Mouse (Mus musculus): Measurements from ENCODE around the gene Gpr19. TPM values are rescaled to one million over a fixed set of nuclear protein-coding genes. Genes with fewer than 3 reads are reported as not detected.

Gene Gpr19
- polyA plus RNA-seq, 1 experiment from 2014 or later: 9.1 TPM

DNA sequence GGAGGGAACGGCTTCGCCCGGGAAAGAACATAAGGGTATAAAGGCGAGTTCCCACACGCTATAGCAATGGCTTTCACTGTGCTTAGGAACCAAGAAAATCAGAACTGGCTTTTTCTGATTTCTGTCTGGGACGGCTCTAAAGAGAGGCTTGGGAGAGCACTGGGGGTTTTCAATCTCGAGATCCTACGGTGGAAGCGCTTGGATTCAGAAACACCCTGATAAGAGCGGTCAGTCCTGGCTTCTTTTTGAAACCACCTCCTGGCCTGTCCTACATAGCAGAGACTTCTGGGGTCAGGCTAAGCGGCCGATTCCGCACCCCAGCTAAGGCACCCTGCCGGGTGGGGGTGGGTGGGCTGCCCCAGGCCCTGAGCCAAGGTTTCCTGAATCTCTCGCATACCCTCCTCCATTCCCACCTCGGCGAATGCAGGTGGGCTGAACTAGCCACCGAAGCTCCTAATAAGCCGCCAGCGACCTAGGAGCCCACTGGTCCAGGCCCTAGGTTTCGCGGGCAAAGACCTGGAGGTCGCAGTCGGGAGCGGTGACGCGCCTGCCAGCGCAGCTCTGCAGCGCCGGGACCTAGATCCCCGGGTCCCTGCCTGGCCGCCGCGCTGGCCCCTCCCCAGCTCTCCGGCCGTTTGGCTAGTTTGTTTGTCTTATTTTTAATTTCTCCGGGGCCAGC, 21.3 kb upstream of the Gpr19 start:
- peak overlapping the region; percentile 99 for H3K27ac ChIP-seq (ENCODE audit: low read length)
- H3K27me3 ChIP-seq (ENCODE audit: control insufficient read depth, insufficient read depth, low read length): no peaks in the 10 kb centered on the region
- peak; percentile 5; the same call in 1 of the 2 replicates for ATAC-seq (replicated peaks; ENCODE audit: extremely low read depth, insufficient read depth, low FRiP score)
- peak overlapping the region; percentile 92 for H3K4me2 ChIP-seq (ENCODE audit: low read depth, low read length)
- H3K36me3 ChIP-seq (ENCODE audit: control insufficient read depth, insufficient read depth): peaks cover 3% of the 10 kb centered on the region; the same call in 1 of the 2 replicates
- peak overlapping the region; percentile 92 for H3K9ac ChIP-seq (ENCODE audit: low read length)
- WGBS: 5% methylated on average over 37 of the region's 37 CpGs
- H3K4me3 ChIP-seq (ENCODE audit: low read length): peak overlapping the region; percentile 85
- H3K4me1 ChIP-seq (ENCODE audit: control insufficient read depth, insufficient read depth, low read length): peaks cover 29% of the 10 kb centered on the region
- no peaks in the 10 kb centered on the region for H3K9me3 ChIP-seq (replicated peaks; ENCODE audit: control insufficient read depth, low read length)

GRCm38 (mm10) chr6:134918769-134919168, 20.4 kb upstream of the Gpr19 start:
- H3K4me2 ChIP-seq (ENCODE audit: low read depth, low read length): peak overlapping the region; percentile 92
- WGBS: 94% methylated on average over 10 of the region's 10 CpGs
- H3K9ac ChIP-seq (ENCODE audit: low read length): peak overlapping the region; percentile 92

GRCm38 (mm10) chr6:134917087-134917486, 18.7 kb upstream of the Gpr19 start:
- WGBS: 2% methylated on average over 11 of the region's 11 CpGs
- peak overlapping the region; percentile 78 for H3K27ac ChIP-seq (ENCODE audit: low read length)
- peak overlapping the region; percentile 71 for H3K4me3 ChIP-seq (ENCODE audit: low read length)
- no peaks in the 10 kb centered on the region for H3K9me3 ChIP-seq (replicated peaks; ENCODE audit: control insufficient read depth, low read length)
- no peaks in the 10 kb centered on the region for H3K36me3 ChIP-seq (ENCODE audit: control insufficient read depth, insufficient read depth)
- peak overlapping the region; percentile 79 for H3K9ac ChIP-seq (ENCODE audit: low read length)
- H3K27me3 ChIP-seq (ENCODE audit: control insufficient read depth, insufficient read depth, low read length): no peaks in the 10 kb centered on the region
- ATAC-seq (replicated peaks; ENCODE audit: extremely low read depth, insufficient read depth, low FRiP score): no peak
- H3K4me1 ChIP-seq (ENCODE audit: control insufficient read depth, insufficient read depth, low read length): peaks cover 16% of the 10 kb centered on the region
- H3K4me2 ChIP-seq (ENCODE audit: low read depth, low read length): peak overlapping the region; percentile 96

More at GRCm38 (mm10) chr6:134918769-134919168, 20.4 kb upstream of the Gpr19 start:
- Histone ChIP-seq H3K4me3 (ENCODE audit: low read length) (peak overlapping the region; percentile 85; the same call in 1 of the 2 replicates), H3K4me1 (ENCODE audit: control insufficient read depth, insufficient read depth, low read length) (peaks cover 27% of the 10 kb centered on the region), H3K27ac (ENCODE audit: low read length) (peak overlapping the region; percentile 99), H3K36me3 (ENCODE audit: control insufficient read depth, insufficient read depth) (peaks cover 2% of the 10 kb centered on the region; the same call in 1 of the 2 replicates), H3K9me3 (replicated peaks; ENCODE audit: control insufficient read depth, low read length) (no peaks in the 10 kb centered on the region), H3K27me3 (ENCODE audit: control insufficient read depth, insufficient read depth, low read length) (no peaks in the 10 kb centered on the region)
- ATAC-seq (replicated peaks; ENCODE audit: extremely low read depth, insufficient read depth, low FRiP score): no peak

DNA sequence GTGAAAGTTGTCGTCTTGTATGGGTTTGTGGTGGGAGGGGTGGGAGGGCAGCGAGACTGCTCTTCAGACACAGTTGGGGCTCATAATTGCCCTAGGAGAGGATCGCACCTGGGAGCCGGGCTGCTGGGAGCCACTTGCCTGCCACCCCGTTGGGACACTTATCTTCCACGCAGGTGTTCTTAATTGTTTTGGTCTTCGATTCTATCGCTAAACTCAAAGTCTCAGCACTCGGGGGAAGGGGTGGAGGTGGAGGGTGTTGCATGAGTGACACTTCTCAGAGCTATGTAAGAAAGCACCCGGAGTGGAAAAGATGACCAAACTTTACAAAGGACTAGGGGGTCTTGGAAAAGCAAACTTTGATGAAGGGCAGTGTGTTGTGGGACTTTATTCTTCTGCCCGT, 18.3 kb upstream of the Gpr19 start:
- H3K9ac ChIP-seq (ENCODE audit: low read length): peak overlapping the region; percentile 79
- peak overlapping the region; percentile 78 for H3K27ac ChIP-seq (ENCODE audit: low read length)
- no peaks in the 10 kb centered on the region for H3K36me3 ChIP-seq (ENCODE audit: control insufficient read depth, insufficient read depth)
- H3K4me3 ChIP-seq (ENCODE audit: low read length): peak overlapping the region; percentile 71
- H3K9me3 ChIP-seq (replicated peaks; ENCODE audit: control insufficient read depth, low read length): no peaks in the 10 kb centered on the region
- WGBS: 0% methylated on average over 11 of the region's 11 CpGs
- no peak for ATAC-seq (replicated peaks; ENCODE audit: extremely low read depth, insufficient read depth, low FRiP score)
- peak overlapping the region; percentile 96 for H3K4me2 ChIP-seq (ENCODE audit: low read depth, low read length)
- no peaks in the 10 kb centered on the region for H3K27me3 ChIP-seq (ENCODE audit: control insufficient read depth, insufficient read depth, low read length)
- H3K4me1 ChIP-seq (ENCODE audit: control insufficient read depth, insufficient read depth, low read length): peaks cover 15% of the 10 kb centered on the region

DNA sequence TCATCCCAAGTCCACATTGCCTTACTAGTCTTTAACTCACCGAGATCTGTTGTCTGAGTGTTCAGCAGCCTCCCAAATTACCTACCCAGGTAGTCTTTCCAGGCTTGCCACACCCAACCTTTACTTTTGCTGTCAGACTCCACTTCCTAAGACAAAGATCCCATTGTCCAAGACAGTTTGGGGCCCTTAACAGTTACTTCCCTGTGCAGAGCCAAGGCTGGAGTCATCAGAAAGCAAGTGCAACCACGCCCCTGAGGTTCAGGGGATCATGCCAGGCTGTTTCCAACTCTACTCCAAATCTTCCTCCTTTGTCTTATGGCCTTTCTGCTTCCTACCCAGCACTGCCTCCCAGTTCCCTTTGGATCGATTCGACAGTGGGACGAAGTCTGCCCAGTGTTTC, 16.1 kb upstream of the Gpr19 start:
- H3K4me2 ChIP-seq (ENCODE audit: low read depth, low read length): no peak overlapping the region
- H3K4me1 ChIP-seq (ENCODE audit: control insufficient read depth, insufficient read depth, low read length): peaks cover 14% of the 10 kb centered on the region
- no peaks in the 10 kb centered on the region for H3K36me3 ChIP-seq (ENCODE audit: control insufficient read depth, insufficient read depth)
- WGBS: 90% methylated on average over 5 of the region's 5 CpGs
- ATAC-seq (replicated peaks; ENCODE audit: extremely low read depth, insufficient read depth, low FRiP score): no peak
- no peak overlapping the region for H3K4me3 ChIP-seq (ENCODE audit: low read length)
- no peaks in the 10 kb centered on the region for H3K27me3 ChIP-seq (ENCODE audit: control insufficient read depth, insufficient read depth, low read length)
- H3K9me3 ChIP-seq (replicated peaks; ENCODE audit: control insufficient read depth, low read length): no peaks in the 10 kb centered on the region
- no peak overlapping the region for H3K9ac ChIP-seq (ENCODE audit: low read length)
- H3K27ac ChIP-seq (ENCODE audit: low read length): no peak overlapping the region

DNA sequence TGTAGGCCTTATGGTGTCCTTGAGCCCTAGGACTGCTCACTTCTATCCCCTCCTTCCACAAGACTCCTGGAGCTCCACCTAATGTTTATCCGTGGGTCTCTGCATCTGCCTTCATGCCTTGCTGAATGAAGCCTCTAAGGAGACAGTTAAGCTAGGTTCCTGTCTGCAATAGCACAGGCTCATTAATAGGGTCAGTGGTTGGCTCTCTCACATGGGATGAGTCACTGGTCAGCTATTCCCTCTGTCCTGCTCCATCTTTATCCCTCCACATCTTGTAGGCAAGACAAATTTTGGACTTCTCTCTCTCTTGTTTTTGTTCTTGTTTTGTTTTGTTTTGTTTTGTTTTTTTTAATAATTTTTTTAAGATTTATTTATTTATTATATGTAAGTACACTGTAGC, 7.4 kb upstream of the Gpr19 start:
- Histone ChIP-seq H3K27me3 (ENCODE audit: control insufficient read depth, insufficient read depth, low read length) (no peaks in the 10 kb centered on the region), H3K4me1 (ENCODE audit: control insufficient read depth, insufficient read depth, low read length) (no peaks in the 10 kb centered on the region), H3K36me3 (ENCODE audit: control insufficient read depth, insufficient read depth) (no peaks in the 10 kb centered on the region), H3K9ac (ENCODE audit: low read length) (no peak overlapping the region), H3K9me3 (replicated peaks; ENCODE audit: control insufficient read depth, low read length) (no peaks in the 10 kb centered on the region), H3K4me3 (ENCODE audit: low read length) (no peak overlapping the region), H3K27ac (ENCODE audit: low read length) (no peak overlapping the region), H3K4me2 (ENCODE audit: low read depth, low read length) (no peak overlapping the region)
- no peak for ATAC-seq (replicated peaks; ENCODE audit: extremely low read depth, insufficient read depth, low FRiP score)
- 80% methylated on average over 1 of the region's 1 CpGs for WGBS

- Histone ChIP-seq H3K27ac (ENCODE audit: low read length) (no peak overlapping the region), H3K9me3 (replicated peaks; ENCODE audit: control insufficient read depth, low read length) (no peaks in the 10 kb centered on the region), H3K9ac (ENCODE audit: low read length) (no peak overlapping the region), H3K4me1 (ENCODE audit: control insufficient read depth, insufficient read depth, low read length) (no peaks in the 10 kb centered on the region), H3K27me3 (ENCODE audit: control insufficient read depth, insufficient read depth, low read length) (no peaks in the 10 kb centered on the region), H3K4me2 (ENCODE audit: low read depth, low read length) (no peak overlapping the region), H3K36me3 (ENCODE audit: control insufficient read depth, insufficient read depth) (no peaks in the 10 kb centered on the region), H3K4me3 (ENCODE audit: low read length) (no peak overlapping the region)
- ATAC-seq (replicated peaks; ENCODE audit: extremely low read depth, insufficient read depth, low FRiP score): no peak
- 84% methylated on average over 10 of the region's 10 CpGs for WGBS
Measured at GRCm38 (mm10) chr6:134903891-134904884, 5.8 kb upstream of the Gpr19 start.

DNA sequence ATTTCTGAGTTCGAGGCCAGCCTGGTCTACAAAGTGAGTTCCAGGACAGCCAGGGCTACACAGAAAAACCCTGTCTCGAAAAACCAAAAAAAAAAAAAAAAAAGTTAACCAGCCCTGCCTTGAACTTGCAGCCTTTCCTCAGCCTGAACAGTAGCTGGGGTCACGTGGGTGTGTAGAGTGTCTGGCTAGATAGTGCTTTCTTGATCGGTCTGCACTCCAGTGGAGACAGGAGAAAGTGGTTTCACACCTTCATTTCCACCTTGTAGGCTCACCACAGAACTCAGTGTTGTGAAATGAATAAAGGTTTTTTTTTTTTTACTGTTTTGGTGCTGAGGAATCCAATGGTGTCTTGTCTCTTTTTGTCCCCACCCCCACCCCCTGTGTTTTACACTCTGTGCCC, 5.0 kb upstream of the Gpr19 start:
- Histone ChIP-seq H3K4me1 (ENCODE audit: control insufficient read depth, insufficient read depth, low read length) (no peaks in the 10 kb centered on the region), H3K27ac (ENCODE audit: low read length) (no peak overlapping the region), H3K4me3 (ENCODE audit: low read length) (no peak overlapping the region), H3K9ac (ENCODE audit: low read length) (no peak overlapping the region), H3K9me3 (replicated peaks; ENCODE audit: control insufficient read depth, low read length) (no peaks in the 10 kb centered on the region), H3K4me2 (ENCODE audit: low read depth, low read length) (no peak overlapping the region), H3K36me3 (ENCODE audit: control insufficient read depth, insufficient read depth) (no peaks in the 10 kb centered on the region), H3K27me3 (ENCODE audit: control insufficient read depth, insufficient read depth, low read length) (no peaks in the 10 kb centered on the region)
- 72% methylated on average over 4 of the region's 4 CpGs for WGBS
- ATAC-seq (replicated peaks; ENCODE audit: extremely low read depth, insufficient read depth, low FRiP score): no peak
